Mouse (Mus musculus) subcutaneous adipose tissue, adult 2 months (tissue): Measurements from ENCODE around the gene Rab32. TPM values are rescaled to one million over a fixed set of nuclear protein-coding genes. Genes with fewer than 3 reads are reported as not detected.

Experiments
- polyA plus RNA-seq: library from polyadenylated mRNA; depleted of rRNA; stranded (reverse); fragments of >200 nt; gene quantifications from 2 replicates; pipeline ENCODE4 v1.2.3, GENCODE M21; 2012; ENCODE audit warnings: low replicate concordance; rRNA removed

Rab32 gene
- 30.2 and 40.9 TPM in 2 replicates for polyA plus RNA-seq

DNA sequence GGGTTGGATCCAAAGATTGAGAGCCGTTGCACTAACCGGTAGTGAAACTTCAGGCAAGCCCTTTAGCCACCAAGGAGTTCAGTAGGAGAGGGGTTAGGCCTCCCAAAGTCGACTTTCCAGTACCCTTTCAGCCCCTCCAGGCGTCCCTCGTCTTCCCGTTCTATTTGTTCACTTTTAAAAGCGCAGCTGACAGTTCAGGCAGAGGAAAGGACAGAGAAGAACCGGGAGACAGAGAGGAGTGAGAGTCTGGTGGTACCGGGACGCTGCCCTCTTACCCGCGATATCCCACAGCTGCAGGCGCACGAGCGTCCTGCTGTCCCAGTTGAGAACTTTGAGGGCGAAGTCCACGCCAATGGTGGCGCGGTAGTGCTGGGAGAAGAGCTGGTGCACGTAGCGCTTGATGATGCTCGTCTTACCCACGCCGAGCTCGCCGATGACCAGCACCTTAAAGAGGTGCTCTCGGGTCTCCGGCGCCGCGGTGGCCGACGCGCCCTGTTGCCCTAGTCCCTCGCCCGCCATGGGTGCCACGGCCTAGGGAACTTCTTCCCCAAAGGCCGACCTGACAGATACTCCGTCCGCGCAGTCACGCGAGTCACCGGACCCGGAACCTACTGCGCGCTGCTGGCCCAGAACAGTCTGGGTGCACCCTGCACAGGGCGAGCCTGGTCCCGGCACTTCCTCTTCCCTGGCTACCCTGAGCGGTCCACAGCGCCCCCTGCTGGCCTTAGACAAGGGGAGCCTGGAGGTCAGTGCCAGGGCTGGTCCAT is at the start of gene Rab32:
Rab32 (minus strand) TSS at position 696 of the 767 bp plus-strand sequence.

Other genes with a start within 250 kb of the Rab32 start
- 0.33 and 0.79 TPM in 2 replicates for gene Adgb, start 85.9 kb downstream of the Rab32 start, polyA plus RNA-seq
- not detected in 2 replicates for gene Gm10944, start 123.1 kb upstream of the Rab32 start, polyA plus RNA-seq